Mouse (Mus musculus) kidney, adult 2 months (tissue): ENCODE measurements around the gene Gapdh. TPM values are rescaled to one million over a fixed set of nuclear protein-coding genes. Genes with fewer than 3 reads are reported as not detected.

Experiments used
- DNase-seq: peaks from one replicate; pipeline ENCODE4 v3.0.0; 2021
- H3K27ac ChIP-seq: fragments of 200-500 bp; 2 replicates; pipeline ENCODE4 v1.5.1; 2012; ENCODE audit warnings: low read depth, low read length, control low read depth, inconsistent platforms; ENCODE audit not compliant: insufficient read depth
- H3K27me3 ChIP-seq: fragments of 200-500 bp; replicated peaks from 2 replicates; pipeline ENCODE4 v1.6.1; 2012; ENCODE audit warnings: mild to moderate bottlenecking, moderate library complexity, low read length, inconsistent platforms; ENCODE audit not compliant: control insufficient read depth, insufficient read depth
- H3K36me3 ChIP-seq: fragments of 200-500 bp; 2 replicates; pipeline ENCODE4 v1.6.1; 2012; ENCODE audit warnings: mild to moderate bottlenecking, moderate library complexity, low read length, inconsistent platforms; ENCODE audit not compliant: control insufficient read depth, insufficient read depth
- H3K4me1 ChIP-seq: fragments of 200-500 bp; 2 replicates; pipeline ENCODE4 v1.6.1; 2011; ENCODE audit warnings: low read length; ENCODE audit not compliant: control insufficient read depth, insufficient read depth
- H3K4me3 ChIP-seq: fragments of 200-500 bp; 2 replicates; pipeline ENCODE4 v1.5.1; 2011; ENCODE audit warnings: mild to moderate bottlenecking, low read depth, low read length, control low read depth; ENCODE audit not compliant: insufficient read depth
- CTCF ChIP-seq: fragments of 200-500 bp; conservative IDR thresholded peaks from 2 replicates; pipeline ENCODE4 v1.5.1; 2011; ENCODE audit warnings: low read depth, mild to moderate bottlenecking, control low read depth, low read length, moderate library complexity, mixed read lengths; ENCODE audit not compliant: insufficient read depth, insufficient read length
- POLR2A ChIP-seq: fragments of 200-500 bp; IDR thresholded peaks from one replicate; pipeline ENCODE4 v1.6.1; 2011; ENCODE audit warnings: low read depth, low read length, control low read depth
- WGBS: fragments of 180-500 bp; shearing (Covaris S2); methylation state at CpG from one replicate; pipeline ENCODE4 v1.1.7; 2018; 5-methylcytosine and 5-hydroxymethylcytosine counted together
- polyA plus RNA-seq: library from polyadenylated mRNA; depleted of rRNA; stranded (reverse); fragments of >200 nt; gene quantifications from 2 replicates; pipeline ENCODE4 v1.2.3, GENCODE M21; 2012

The Gapdh gene
- polyA plus RNA-seq, 1 experiment = 7,324 TPM

DNA sequence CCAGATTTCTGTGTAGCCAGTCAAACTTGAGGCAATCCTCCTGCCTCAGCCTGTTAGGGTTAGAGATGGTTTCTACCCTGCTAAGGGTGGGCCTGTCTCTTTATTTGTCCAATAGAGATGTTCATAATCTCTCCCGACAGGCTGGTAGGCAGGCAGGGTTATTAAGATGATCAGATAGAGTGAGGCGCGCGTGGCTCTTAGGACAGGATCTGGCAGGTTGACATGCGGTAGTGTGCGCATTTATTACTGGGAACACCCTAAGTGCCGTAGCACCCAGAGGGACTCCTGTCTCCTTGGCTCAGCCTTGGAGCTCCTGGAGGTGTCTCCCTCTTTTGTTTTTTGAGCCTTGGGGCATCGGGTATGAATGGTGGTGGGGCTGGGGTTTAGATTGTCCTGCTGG is 11.0 kb downstream of the Gapdh start:
- no peak for TF ChIP-seq CTCF
- no peak for TF ChIP-seq POLR2A
- DNase-seq = no peak
- no peaks in the 10 kb centered on the region for H3K4me1 ChIP-seq
- H3K27ac ChIP-seq = no peak overlapping the region
- H3K4me3 ChIP-seq = no peak overlapping the region
- 86% methylated on average over 8 of the region's 8 CpGs for WGBS
- H3K36me3 ChIP-seq = no peaks in the 10 kb centered on the region
- H3K27me3 ChIP-seq = no peaks in the 10 kb centered on the region

DNA sequence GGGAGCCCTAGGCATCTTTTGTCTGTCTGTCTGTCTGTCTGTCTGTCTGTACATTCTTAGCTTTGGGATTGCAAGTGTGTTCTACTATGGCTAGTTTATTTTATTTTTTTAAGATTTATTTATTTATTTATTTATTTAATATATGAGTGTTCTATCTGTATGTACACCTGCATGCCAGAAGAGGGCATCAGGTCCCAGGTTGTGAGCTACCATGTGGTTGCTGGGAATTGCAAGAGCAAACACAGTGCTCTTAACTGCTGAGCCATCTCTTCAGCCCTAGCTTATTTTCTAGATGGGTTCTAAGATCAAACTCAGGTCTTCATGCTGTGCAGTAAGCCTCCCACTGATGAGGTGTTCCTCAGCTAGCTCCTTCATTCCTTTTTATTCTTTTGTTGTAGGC is 11.7 kb downstream of the Gapdh start:
- DNase-seq = peak; percentile 58
- TF ChIP-seq POLR2A (no peak), CTCF (peak; percentile 55)
- no peak overlapping the region for H3K27ac ChIP-seq
- no peaks in the 10 kb centered on the region for H3K27me3 ChIP-seq
- peaks cover 3% of the 10 kb centered on the region for H3K4me1 ChIP-seq
- no peak overlapping the region for H3K4me3 ChIP-seq
- no peaks in the 10 kb centered on the region for H3K36me3 ChIP-seq

DNA sequence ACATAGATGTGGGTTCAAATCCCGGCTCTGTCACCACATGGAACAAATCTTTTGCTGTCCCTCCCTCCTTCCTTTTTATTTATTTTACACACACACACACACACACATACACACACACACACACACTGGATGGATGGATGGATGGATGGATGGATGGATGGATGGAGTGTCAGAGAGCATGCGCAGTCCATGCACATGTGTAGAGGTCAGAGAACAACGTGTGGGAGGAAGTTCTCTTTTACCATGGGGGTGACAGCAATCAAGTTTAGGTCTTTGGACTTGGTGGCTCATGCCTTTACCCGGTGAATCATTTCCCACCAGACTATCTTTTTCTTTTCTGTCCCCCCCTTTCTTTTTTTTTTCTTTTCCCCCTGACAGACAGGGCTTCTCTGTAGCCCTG is 12.6 kb downstream of the Gapdh start:
- no peak overlapping the region for H3K4me3 ChIP-seq
- no peak for DNase-seq
- TF ChIP-seq CTCF (no peak), POLR2A (no peak)
- no peaks in the 10 kb centered on the region for H3K27me3 ChIP-seq
- H3K36me3 ChIP-seq = no peaks in the 10 kb centered on the region
- peaks cover 11% of the 10 kb centered on the region for H3K4me1 ChIP-seq
- 78% methylated on average over 4 of the region's 4 CpGs for WGBS
- H3K27ac ChIP-seq = no peak overlapping the region

DNA sequence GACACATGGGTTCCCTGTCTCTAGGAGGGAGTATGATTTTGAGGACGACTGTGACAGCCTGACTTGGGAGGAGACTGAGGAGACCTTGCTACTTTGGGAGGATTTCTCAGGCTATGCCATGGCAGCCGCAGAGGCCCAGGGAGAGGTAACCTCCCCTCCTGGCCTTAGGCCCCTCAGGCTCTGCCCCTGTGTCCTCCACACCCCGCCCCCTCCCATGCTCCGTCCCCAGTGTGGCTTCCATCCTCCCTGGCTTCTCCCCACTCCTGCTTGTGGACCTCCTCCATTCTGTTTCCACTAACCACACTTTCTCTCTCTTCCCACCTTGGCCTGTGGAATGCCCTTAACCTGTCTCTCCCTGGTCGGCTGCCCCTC is 13.3 kb downstream of the Gapdh start:
- Histone ChIP-seq H3K36me3 (no peaks in the 10 kb centered on the region), H3K4me1 (peaks cover 16% of the 10 kb centered on the region), H3K27me3 (no peaks in the 10 kb centered on the region), H3K27ac (no peak overlapping the region), H3K4me3 (no peak overlapping the region)
- no peak for TF ChIP-seq CTCF
- no peak for TF ChIP-seq POLR2A
- WGBS = 84% methylated on average over 5 of the region's 5 CpGs
- DNase-seq = no peak

DNA sequence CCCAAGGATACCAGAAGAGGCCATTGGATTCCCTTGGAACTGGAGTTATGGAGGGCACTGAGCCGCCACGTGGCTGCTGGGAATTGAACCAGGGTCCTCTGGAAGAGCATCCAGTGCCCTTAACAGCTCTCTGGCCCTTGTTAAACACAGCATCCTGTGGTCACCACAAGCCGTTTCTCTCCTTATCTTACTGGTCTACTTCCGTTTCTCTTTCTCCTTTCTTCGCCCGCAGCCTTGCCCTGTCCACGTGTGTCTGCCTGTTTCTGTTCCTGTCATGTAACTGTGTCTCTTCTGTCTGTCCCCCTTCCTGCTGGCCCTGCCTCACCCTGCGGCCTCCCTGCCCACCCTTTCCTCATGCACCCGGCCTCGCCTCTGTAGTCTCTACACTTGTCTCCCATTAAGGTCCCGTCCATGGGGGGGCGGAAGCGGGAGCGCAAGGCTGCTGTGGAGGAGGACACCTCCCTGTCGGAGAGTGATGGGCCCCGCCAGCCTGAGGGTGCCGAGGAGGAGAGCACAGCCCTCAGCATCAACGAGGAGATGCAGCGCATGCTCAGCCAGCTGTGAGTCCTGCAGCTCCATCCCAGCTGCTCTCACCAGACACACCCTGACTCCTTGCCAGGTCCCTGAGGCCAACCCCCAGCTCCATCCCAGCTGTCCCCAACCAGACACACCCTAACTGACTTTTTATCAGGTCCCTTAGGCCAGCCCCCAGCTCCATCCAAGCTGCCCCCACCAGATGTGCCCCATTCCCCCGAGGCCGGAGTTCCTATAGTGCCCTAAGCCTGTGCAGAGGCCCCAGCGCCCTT is 13.9 kb downstream of the Gapdh start:
- H3K36me3 ChIP-seq = no peaks in the 10 kb centered on the region
- WGBS = 81% methylated on average over 22 of the region's 22 CpGs
- DNase-seq = no peak

DNA sequence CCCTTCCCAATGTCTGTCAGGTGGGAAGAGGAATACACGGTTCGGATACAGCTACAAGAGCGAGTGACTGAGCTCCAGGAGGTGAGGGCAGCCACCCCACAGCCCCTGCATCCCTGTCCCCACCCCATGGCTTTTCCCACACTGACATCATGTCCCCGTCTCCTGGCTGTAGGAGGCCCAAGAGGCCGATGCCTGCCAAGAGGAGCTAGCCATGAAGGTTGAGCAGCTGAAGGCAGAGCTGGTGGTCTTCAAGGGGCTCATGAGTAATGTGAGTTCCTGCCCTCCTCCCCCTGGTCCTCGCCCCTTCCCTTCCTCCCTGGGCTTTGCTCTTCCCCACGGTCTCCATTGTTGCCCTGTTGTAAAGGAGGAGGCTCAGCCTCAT is 16.7 kb downstream of the Gapdh start:
- Histone ChIP-seq H3K4me1 (peaks cover 23% of the 10 kb centered on the region), H3K27ac (peak overlapping the region; percentile 43; the same call in 1 of the 2 replicates), H3K27me3 (no peaks in the 10 kb centered on the region), H3K36me3 (no peaks in the 10 kb centered on the region), H3K4me3 (no peak overlapping the region)
- TF ChIP-seq CTCF (no peak), POLR2A (no peak)
- 48% methylated on average over 7 of the region's 7 CpGs for WGBS
- DNase-seq = no peak

More for the DNA sequence above, 13.9 kb downstream of the Gapdh start:
- Histone ChIP-seq H3K27ac (no peak overlapping the region), H3K27me3 (no peaks in the 10 kb centered on the region), H3K4me1 (peaks cover 16% of the 10 kb centered on the region), H3K4me3 (no peak overlapping the region)
- TF ChIP-seq CTCF (no peak), POLR2A (no peak)

DNA sequence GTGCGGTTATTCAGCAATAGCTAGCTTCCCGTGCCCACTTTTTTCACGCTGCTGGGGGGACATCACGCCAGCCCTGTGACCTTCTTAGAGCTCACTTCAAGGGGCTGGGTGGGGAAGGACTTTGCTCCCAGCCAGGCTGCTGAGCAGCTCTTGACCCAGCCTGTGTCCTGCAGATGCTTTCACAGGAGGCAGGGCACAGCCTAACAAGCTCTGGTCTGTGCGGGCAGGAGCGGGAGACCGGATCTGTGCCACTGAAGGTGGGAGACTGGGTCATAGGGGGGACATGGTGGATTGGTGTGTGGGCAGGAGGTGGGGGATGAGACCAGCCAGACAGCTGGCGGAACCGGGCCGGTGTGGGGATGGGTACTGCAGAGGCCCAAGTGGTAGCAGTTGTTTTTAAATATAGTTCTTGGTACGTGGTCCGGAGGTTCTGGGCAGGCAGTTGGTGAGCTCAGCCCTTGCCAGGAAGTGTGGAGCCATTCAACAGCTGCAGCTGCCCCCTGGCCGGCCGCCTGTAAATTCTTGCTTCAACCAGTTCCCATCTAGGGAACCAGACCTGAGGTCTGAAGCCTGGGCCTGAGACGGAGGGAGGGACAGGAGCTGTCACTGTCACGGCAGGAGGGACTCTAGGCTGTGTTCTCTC is 17.2 kb downstream of the Gapdh start:
- Histone ChIP-seq H3K4me1 (peaks cover 27% of the 10 kb centered on the region), H3K27ac (peak overlapping the region; percentile 48; the same call in 1 of the 2 replicates), H3K36me3 (no peaks in the 10 kb centered on the region), H3K4me3 (no peak overlapping the region), H3K27me3 (no peaks in the 10 kb centered on the region)
- TF ChIP-seq CTCF = no peak
- no peak for TF ChIP-seq POLR2A
- DNase-seq = peak; percentile 79
- 24% methylated on average over 16 of the region's 16 CpGs for WGBS
